Mouse (Mus musculus): ENCODE data around the gene Tas2r115.
"Not testable (repeated sequence)": the region's sequence is repeated elsewhere in the genome, so short reads cannot be mapped to it uniquely, and the experiment has no call there.

Gene Tas2r115

GRCm38 (mm10) chr6:132737935-132738334 lies at the start of gene Tas2r115:
Tas2r115 (minus strand) TSS chr6:132738035.
- no peak for DNase-seq (ENCODE audit: low spot score in 2 of 2)

DNA sequence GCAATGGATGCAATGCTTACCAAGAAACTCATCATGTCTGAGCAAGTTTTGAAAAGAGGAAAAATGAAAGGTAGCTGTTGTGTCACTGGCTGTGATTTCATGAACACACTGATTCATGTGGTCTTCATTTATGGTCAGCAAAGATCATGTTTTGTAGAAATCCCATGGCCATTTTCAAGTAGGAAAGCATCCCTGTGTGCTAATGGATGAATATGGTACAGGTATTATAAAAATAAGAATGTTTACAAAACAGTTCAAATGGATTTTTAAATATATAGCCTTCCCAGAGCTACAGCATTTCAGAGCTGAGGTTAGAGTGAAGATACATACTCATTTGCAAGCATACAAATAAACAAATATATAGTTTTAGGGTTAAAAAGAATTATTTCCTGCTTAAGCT lies 40.2 kb upstream of the Tas2r115 start, which contains the start of gene Tas2r136:
Gene Tas2r136 (minus strand): TSS at position 101 of the 400 bp plus-strand sequence.
- no peak for DNase-seq (ENCODE audit: low spot score in 2 of 2)

- DNase-seq (ENCODE audit: low spot score in 2 of 2): no peak
Measured at GRCm38 (mm10) chr6:132761831-132762230, 24.0 kb upstream of the Tas2r115 start, which contains the start of gene Tas2r102. Tas2r102 (plus strand) TSS chr6:132762131.

GRCm38 (mm10) chr6:132754430-132754829 lies 16.6 kb upstream of the Tas2r115 start, which contains the start of gene Tas2r124:
Tas2r124 (plus strand) TSS chr6:132754730.
- DNase-seq (ENCODE audit: low spot score in 2 of 2): no peak

- DNase-seq (ENCODE audit: low spot score in 2 of 2): peak in 1 of 2 experiments; percentile 0
Measured at GRCm38 (mm10) chr6:132750206-132750605, 12.4 kb upstream of the Tas2r115 start.

DNA sequence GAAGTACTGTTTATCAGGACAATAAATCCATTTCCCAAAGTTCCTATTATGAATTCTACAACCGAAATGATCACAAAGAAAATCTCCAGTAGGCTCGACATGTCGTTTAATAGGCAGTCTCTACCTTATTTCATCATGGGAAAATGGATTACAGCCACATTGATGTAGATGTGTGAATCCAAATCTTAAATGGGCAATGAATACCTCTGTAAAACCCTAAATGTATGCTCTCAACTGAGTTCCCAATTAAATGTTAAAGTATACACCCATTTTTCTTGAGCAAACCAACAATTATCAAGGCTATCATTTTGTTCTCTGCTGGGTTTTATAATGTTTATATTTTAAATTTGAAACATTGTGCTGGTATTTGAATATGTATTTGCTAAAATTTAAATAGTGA lies 26.0 kb downstream of the Tas2r115 start, which contains the start of gene Tas2r122:
Gene Tas2r122 (minus strand): TSS at position 101 of the 400 bp plus-strand sequence.
- DNase-seq (ENCODE audit: low spot score in 2 of 2): no peak

DNA sequence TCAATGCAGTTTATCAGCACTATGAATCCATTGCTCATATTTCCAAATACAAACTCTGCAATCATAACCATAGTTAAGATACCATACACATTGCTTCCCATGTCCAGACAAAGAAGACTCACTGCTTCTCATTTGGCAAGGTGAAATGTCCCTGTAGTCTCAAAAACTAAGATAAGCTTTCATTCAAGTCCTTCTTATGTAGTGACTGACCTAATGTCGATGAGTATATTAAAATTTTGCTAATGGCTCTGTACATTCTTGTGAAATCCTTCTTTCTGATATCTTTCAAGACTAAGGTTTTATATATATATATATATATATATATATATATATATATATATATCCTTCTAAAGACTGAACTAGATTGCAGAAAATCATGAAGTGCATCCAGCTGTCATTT lies 36.9 kb downstream of the Tas2r115 start, which contains the start of gene Tas2r121:
Gene Tas2r121 (minus strand): TSS at position 101 of the 400 bp plus-strand sequence.
- DNase-seq (ENCODE audit: low spot score in 2 of 2): no peak

GRCm38 (mm10) chr6:132691596-132691995 lies 46.2 kb downstream of the Tas2r115 start:
- not testable (repeated sequence) for DNase-seq (ENCODE audit: low spot score in 2 of 2)

Data from right cerebral cortex, postnatal 36 days (tissue).